Mouse (Mus musculus) thymus, adult 2 months (tissue): Measurements from ENCODE around the gene Prickle2.

ENCODE experiments used
- CTCF ChIP-seq: fragments of 200-500 bp; IDR thresholded peaks from 2 replicates; pipeline ENCODE4 v1.5.1; 2012; ENCODE audit warnings: mild to moderate bottlenecking, control low read depth, low read length, moderate library complexity, borderline replicate concordance; ENCODE audit not compliant: control insufficient read depth, poor library complexity, insufficient read depth; ENCODE audit errors: extremely low read depth
- POLR2A ChIP-seq: fragments of 200-500 bp; IDR thresholded peaks from 2 replicates; pipeline ENCODE4 v1.6.1; 2012; ENCODE audit warnings: mild to moderate bottlenecking, low read length, control low read depth, moderate library complexity; ENCODE audit not compliant: control insufficient read depth, poor library complexity, insufficient read depth; ENCODE audit errors: extremely low read depth

DNA sequence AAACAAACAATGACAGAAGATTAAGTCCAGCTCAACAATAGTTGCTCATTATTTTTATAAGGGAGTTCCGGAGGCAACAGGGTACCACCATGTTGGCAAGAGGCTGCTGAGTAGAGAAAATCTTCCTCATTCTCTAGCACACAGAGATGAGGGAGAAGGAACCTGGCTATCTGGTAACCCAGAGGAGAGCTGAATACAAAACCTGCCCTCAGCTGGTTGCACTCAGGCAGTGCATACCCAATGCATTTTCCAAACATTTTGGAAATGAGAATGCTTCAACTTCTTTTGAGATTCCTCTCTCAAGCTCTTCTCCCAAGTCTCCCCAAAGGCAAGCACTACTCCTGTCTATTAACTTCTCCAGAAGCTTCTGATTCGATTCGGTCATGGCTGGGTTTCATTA, 36.3 kb downstream of the Prickle2 start:
- TF ChIP-seq POLR2A: no peak
- no peak for TF ChIP-seq CTCF
